Mouse (Mus musculus) kidney, adult 2 months (tissue): Measurements from ENCODE around the gene 4921524J17Rik. TPM values are rescaled to one million over a fixed set of nuclear protein-coding genes. Genes with fewer than 3 reads are reported as not detected.

Experiments
- DNase-seq: peaks from one replicate; pipeline ENCODE4 v3.0.0; 2021
- H3K27ac ChIP-seq: fragments of 200-500 bp; 2 replicates; pipeline ENCODE4 v1.5.1; 2012; ENCODE audit warnings: low read depth, low read length, control low read depth, inconsistent platforms; ENCODE audit not compliant: insufficient read depth
- H3K27me3 ChIP-seq: fragments of 200-500 bp; replicated peaks from 2 replicates; pipeline ENCODE4 v1.6.1; 2012; ENCODE audit warnings: mild to moderate bottlenecking, moderate library complexity, low read length, inconsistent platforms; ENCODE audit not compliant: control insufficient read depth, insufficient read depth
- H3K36me3 ChIP-seq: fragments of 200-500 bp; 2 replicates; pipeline ENCODE4 v1.6.1; 2012; ENCODE audit warnings: mild to moderate bottlenecking, moderate library complexity, low read length, inconsistent platforms; ENCODE audit not compliant: control insufficient read depth, insufficient read depth
- H3K4me1 ChIP-seq: fragments of 200-500 bp; 2 replicates; pipeline ENCODE4 v1.6.1; 2011; ENCODE audit warnings: low read length; ENCODE audit not compliant: control insufficient read depth, insufficient read depth
- H3K4me3 ChIP-seq: fragments of 200-500 bp; 2 replicates; pipeline ENCODE4 v1.5.1; 2011; ENCODE audit warnings: mild to moderate bottlenecking, low read depth, low read length, control low read depth; ENCODE audit not compliant: insufficient read depth
- CTCF ChIP-seq: fragments of 200-500 bp; conservative IDR thresholded peaks from 2 replicates; pipeline ENCODE4 v1.5.1; 2011; ENCODE audit warnings: low read depth, mild to moderate bottlenecking, control low read depth, low read length, moderate library complexity, mixed read lengths; ENCODE audit not compliant: insufficient read depth, insufficient read length
- POLR2A ChIP-seq: fragments of 200-500 bp; IDR thresholded peaks from one replicate; pipeline ENCODE4 v1.6.1; 2011; ENCODE audit warnings: low read depth, low read length, control low read depth
- WGBS: fragments of 180-500 bp; shearing (Covaris S2); methylation state at CpG from one replicate; pipeline ENCODE4 v1.1.7; 2018; 5-methylcytosine and 5-hydroxymethylcytosine counted together
- polyA plus RNA-seq: library from polyadenylated mRNA; depleted of rRNA; stranded (reverse); fragments of >200 nt; gene quantifications from 2 replicates; pipeline ENCODE4 v1.2.3, GENCODE M21; 2012

4921524J17Rik gene
- polyA plus RNA-seq, 1 experiment = 6.9 TPM

GRCm38 (mm10) chr8:85473246-85473645 is 40.6 kb upstream of the 4921524J17Rik start:
- Histone ChIP-seq H3K36me3 (no peaks in the 10 kb centered on the region), H3K27ac (no peak overlapping the region), H3K4me3 (no peak overlapping the region), H3K27me3 (no peaks in the 10 kb centered on the region; the same call in 1 of the 2 replicates), H3K4me1 (peaks cover 18% of the 10 kb centered on the region)
- TF ChIP-seq CTCF = no peak
- TF ChIP-seq POLR2A = no peak
- peak; percentile 90 for DNase-seq
- 39% methylated on average over 4 of the region's 4 CpGs for WGBS

DNA sequence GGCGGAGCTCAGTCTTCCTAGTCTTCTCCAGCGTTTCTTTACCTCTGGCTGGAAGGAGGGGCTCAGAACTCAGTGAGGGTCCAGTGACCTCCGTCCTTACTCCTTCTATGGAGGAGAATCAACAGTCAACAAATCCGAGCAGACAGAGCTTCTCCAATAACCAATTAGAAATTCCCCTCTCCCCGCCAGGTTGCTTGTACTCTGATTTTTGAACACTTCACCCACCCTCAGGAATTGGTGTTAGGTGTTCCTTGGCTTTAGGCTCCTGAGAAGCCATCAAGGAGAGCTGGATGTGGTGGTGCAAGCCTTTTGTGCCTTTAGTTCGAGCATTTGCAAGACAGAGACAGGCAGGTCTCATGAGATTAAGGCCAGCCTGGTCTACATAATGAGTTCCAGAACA is 40.2 kb upstream of the 4921524J17Rik start:
- 76% methylated on average over 6 of the region's 6 CpGs for WGBS
- no peak overlapping the region for H3K4me3 ChIP-seq
- no peak for TF ChIP-seq POLR2A
- TF ChIP-seq CTCF = no peak
- no peak overlapping the region for H3K27ac ChIP-seq
- H3K27me3 ChIP-seq = no peaks in the 10 kb centered on the region; the same call in 1 of the 2 replicates
- H3K36me3 ChIP-seq = no peaks in the 10 kb centered on the region
- no peak for DNase-seq
- H3K4me1 ChIP-seq = peaks cover 14% of the 10 kb centered on the region

DNA sequence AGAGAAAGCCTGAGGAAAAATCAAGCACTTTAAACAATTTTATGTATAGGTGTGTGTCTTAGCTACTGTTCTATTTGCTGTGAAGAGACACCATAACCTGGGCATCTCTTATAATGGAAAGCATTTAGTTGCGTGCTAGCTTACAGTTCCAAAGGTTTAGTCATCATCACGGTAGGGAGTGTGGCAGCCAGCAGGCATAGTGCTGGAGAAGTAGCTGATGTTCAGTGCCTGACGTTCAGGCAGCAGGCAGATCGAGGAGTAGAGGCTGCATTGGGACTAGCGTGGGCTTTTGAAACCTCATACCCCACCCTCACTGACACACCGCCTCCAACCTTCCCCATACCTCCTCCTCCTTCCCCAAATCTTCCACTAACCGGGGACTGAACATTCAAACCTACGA is 38.1 kb upstream of the 4921524J17Rik start:
- no peak for DNase-seq
- H3K4me1 ChIP-seq = peaks cover 6% of the 10 kb centered on the region
- no peaks in the 10 kb centered on the region for H3K36me3 ChIP-seq
- WGBS = 85% methylated on average over 8 of the region's 8 CpGs
- TF ChIP-seq POLR2A (no peak), CTCF (no peak)
- H3K27ac ChIP-seq = no peak overlapping the region
- no peaks in the 10 kb centered on the region; the same call in 1 of the 2 replicates for H3K27me3 ChIP-seq
- no peak overlapping the region for H3K4me3 ChIP-seq

DNA sequence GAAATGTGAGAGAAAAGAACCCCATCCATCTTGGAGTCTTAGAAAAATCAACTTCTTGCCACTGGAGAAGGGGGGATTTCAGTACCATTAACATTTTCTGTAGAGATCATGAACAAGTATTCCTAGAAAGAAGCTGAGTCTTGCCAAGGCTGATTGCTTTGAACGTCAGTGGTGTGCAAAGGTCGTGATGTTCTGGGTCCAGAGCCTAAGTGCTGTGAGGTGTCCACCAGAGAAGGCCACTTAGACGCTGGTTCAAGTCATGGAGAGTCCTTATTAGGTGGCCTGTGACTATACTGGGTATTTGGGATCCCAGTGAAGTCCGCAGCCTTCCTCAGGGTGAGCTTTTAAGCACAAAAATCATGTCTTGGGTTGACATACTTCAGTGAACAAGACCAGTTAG is 33.4 kb upstream of the 4921524J17Rik start:
- peaks cover 6% of the 10 kb centered on the region for H3K4me1 ChIP-seq
- no peak overlapping the region for H3K4me3 ChIP-seq
- no peak for TF ChIP-seq POLR2A
- WGBS = 58% methylated on average over 4 of the region's 4 CpGs
- H3K27ac ChIP-seq = no peak overlapping the region
- no peaks in the 10 kb centered on the region for H3K36me3 ChIP-seq
- H3K27me3 ChIP-seq = no peaks in the 10 kb centered on the region; the same call in 1 of the 2 replicates
- DNase-seq = peak; percentile 81

DNA sequence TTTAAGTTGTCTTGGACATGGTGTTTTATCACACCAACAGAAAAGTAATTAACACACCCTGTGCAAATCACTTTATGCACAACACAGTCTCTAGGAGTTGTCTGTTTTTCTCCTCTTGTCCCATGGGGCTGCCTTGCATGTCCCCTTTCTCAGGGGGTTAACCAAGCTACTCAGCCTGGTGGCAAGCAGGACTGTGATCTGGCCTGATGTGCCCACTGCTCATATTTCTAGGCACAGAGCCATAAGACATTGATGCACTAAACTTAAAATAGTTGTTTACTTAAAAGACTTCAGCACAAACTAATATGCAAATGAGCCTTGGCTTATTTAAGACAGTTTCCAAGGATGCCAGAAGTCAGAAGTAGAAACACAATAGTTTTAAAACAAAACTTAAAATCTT is 31.7 kb upstream of the 4921524J17Rik start:
- no peak for TF ChIP-seq POLR2A
- no peak for TF ChIP-seq CTCF
- H3K4me3 ChIP-seq = no peak overlapping the region
- peaks cover 6% of the 10 kb centered on the region for H3K4me1 ChIP-seq
- H3K36me3 ChIP-seq = no peaks in the 10 kb centered on the region
- no peak overlapping the region for H3K27ac ChIP-seq
- H3K27me3 ChIP-seq = no peaks in the 10 kb centered on the region; the same call in 1 of the 2 replicates
- DNase-seq = no peak

- H3K27me3 ChIP-seq = no peaks in the 10 kb centered on the region
- no peaks in the 10 kb centered on the region for H3K36me3 ChIP-seq
- no peak overlapping the region; the same call in 1 of the 2 replicates for H3K27ac ChIP-seq
- peak; percentile 85 for DNase-seq
- peaks cover 8% of the 10 kb centered on the region for H3K4me1 ChIP-seq
- TF ChIP-seq CTCF (no peak), POLR2A (no peak)
- 30% methylated on average over 1 of the region's 1 CpGs for WGBS
- H3K4me3 ChIP-seq = no peak overlapping the region
Measured at GRCm38 (mm10) chr8:85462441-85462840, 29.8 kb upstream of the 4921524J17Rik start.

GRCm38 (mm10) chr8:85461377-85461776 is 28.7 kb upstream of the 4921524J17Rik start:
- TF ChIP-seq POLR2A (no peak), CTCF (peak; percentile 54)
- Histone ChIP-seq H3K27me3 (no peaks in the 10 kb centered on the region), H3K36me3 (no peaks in the 10 kb centered on the region), H3K4me3 (no peak overlapping the region), H3K4me1 (peaks cover 8% of the 10 kb centered on the region), H3K27ac (no peak overlapping the region)
- 85% methylated on average over 3 of the region's 3 CpGs for WGBS
- no peak for DNase-seq

- WGBS = 30% methylated on average over 5 of the region's 5 CpGs
- Histone ChIP-seq H3K36me3 (no peaks in the 10 kb centered on the region), H3K27me3 (no peaks in the 10 kb centered on the region), H3K27ac (no peak overlapping the region), H3K4me1 (peaks cover 8% of the 10 kb centered on the region), H3K4me3 (no peak overlapping the region)
- peak; percentile 46 for DNase-seq
- TF ChIP-seq CTCF (peak; percentile 71), POLR2A (no peak)
Measured at GRCm38 (mm10) chr8:85460804-85461203, 28.2 kb upstream of the 4921524J17Rik start.
